Mouse (Mus musculus): ENCODE measurements around the gene Slc5a4b.
"Not testable (repeated sequence)": the region's sequence is repeated elsewhere in the genome, so short reads cannot be mapped to it uniquely, and the experiment has no call there.

The Slc5a4b gene

GRCm38 (mm10) chr10:76110861-76111260 lies at the start of gene Slc5a4b:
Gene Slc5a4b, minus strand, starts transcription at chr10:76110961.
- no peak for DNase-seq (ENCODE audit: low read depth, low spot score)

DNA sequence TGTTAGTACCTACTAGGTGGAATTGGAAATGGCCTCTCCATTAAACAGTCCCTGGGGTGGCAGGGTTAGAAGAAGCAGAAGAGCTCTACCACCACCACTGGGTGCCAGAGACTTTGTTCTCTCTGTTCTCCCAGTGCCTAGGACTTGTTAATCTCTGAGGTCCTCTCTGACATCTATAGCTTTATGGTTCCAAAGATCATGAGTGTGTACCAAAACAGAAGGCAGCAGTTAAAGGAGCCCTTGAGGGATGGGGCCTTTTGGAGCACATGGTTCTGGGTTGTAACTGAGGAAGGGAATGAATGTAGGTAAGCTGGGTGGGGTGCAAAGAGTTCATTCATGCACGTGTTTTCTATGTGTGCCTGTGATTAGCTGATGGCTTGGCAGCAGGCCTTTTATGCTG lies 47.2 kb upstream of the Slc5a4b start:
- DNase-seq (ENCODE audit: low read depth, low spot score), result no peak

DNA sequence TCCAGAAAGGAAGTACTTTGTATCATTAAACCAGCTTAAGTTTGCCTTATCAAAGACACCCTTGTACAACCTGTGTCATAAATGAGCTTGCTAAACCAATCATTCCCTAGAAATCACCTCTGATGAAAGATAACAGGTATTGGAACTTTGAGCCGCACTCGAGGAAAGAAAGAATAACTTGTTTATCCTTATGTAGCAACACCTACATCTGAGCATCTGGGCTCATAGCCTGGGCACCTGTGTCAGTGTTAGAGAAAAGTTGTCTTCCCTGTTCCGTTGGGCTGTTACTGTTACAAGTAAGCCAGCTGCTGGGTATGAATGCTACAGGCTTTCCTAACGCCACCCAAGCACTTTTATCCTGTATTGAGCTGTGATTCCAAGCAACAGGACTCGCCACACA lies 46.8 kb upstream of the Slc5a4b start:
- DNase-seq (ENCODE audit: low read depth, low spot score), result no peak

DNA sequence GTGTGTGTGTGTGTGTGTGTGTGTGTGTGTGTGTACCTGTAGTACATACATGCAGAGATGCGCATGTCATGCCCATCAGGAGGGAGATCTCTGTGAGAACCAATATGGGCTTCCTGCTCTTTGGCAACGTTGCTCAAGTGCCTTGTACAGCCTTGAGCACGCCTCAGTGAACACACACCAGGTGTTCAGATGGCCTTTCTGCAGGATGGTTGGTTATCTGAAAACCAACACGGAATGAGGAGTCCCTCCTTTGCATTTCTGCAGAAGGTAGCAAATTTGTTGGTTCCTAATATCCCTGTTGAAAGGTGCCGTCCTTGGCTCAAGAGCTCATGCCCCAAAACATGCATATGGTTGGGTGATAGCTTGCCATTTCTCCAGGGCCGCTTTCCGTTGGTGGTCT lies 45.1 kb upstream of the Slc5a4b start:
- no peak for DNase-seq (ENCODE audit: low read depth, low spot score)

- DNase-seq (ENCODE audit: low read depth, low spot score), result no peak
Measured at GRCm38 (mm10) chr10:76147278-76147677, 36.5 kb upstream of the Slc5a4b start, which contains the start of gene Slc5a4a. Gene Slc5a4a, plus strand, starts transcription at chr10:76147451.

DNA sequence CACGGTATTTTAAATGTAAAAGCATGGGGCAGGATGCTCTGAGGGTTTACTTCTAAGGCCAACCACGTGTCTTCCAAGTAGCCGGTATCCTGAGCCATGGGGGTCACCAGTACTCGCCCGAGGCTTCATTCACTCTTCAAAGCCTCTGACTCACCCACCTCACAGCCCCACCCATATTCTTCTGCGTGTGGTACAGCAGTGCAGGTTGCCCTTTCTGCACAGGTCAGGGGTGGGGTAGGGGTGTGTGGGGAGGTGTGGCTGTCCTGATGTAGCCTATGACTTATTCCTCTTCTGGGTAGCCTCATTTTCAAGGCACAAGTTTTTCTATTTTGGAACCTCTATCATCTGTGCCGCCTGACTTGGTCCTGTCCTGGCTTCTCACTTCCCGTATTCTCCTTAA lies 36.1 kb upstream of the Slc5a4b start:
- no peak for DNase-seq (ENCODE audit: low read depth, low spot score)

GRCm38 (mm10) chr10:76136318-76136717 lies 25.6 kb upstream of the Slc5a4b start:
- no peak for DNase-seq (ENCODE audit: low read depth, low spot score)

GRCm38 (mm10) chr10:76132506-76132905 lies 21.7 kb upstream of the Slc5a4b start:
- no peak for DNase-seq (ENCODE audit: low read depth, low spot score)

- DNase-seq (ENCODE audit: low read depth, low spot score), result no peak
Measured at GRCm38 (mm10) chr10:76121495-76121894, 10.7 kb upstream of the Slc5a4b start.

DNA sequence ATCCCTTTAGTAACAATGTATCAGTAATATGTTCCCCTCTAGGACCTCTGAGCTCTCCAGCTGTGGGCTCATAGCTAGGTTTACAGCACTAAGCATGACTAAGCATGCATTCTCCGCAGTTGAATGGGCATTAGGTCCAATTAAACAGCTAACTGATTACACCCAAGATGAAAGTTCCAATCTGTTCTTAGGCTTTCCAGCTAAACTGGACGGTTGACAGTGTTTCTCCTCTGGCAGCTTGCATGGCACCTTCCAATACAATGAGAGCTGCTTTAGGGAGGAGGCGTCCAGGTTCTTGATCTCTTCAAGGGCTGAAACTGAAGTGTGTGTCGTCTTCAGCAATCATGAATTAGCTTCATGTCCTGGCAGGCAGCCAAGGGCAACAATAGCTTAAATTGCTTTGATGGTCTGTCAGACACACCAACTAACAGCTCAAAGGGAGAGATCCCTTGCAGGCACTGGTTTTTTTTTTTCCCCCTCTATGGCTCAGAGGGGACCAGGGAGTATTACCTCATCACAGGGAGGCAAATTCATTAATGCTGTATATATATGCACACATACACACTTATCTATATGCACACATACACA lies 9.5 kb upstream of the Slc5a4b start:
- DNase-seq (ENCODE audit: low read depth, low spot score), result no peak

DNA sequence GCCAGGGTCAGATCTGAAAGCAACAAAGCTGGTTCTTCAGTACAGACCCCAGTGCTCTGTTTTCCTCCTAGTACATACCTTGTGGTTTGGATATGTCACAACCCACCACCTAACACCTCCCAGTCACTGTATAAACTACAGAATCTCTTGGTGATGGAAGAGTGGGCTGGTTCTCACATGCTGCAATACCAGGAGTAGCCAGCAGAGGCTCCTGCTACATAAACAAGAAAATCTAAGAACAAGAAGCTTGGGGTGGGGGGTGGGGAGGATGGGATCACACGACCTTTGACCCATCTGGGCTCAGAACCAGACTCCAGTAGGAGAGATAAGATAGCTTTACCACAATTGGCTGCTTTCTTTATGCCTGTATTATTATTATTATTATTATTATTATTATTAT lies 8.0 kb upstream of the Slc5a4b start:
- peak; percentile 43 for DNase-seq (ENCODE audit: low read depth, low spot score)

DNA sequence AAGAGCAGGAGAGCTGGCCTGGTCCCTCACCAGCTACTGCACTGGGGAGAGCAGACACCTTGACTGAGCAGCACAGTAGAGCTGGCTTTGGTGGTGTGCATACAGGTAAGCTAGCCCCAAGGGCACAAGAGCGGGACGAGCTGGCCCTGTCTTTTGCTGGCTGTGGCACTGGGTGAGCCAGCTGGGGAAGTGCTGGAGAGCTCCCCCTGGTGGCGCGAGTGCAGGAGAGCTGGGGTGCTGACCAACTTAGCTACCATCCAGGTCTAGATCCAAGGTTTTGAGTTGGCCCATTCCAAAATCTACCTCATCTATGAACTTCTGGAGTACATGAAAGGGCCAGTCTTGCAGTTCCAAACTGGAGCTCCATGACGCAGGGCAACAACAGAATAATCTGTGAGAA lies 7.2 kb upstream of the Slc5a4b start:
- peak; percentile 50 for DNase-seq (ENCODE audit: low read depth, low spot score)

DNA sequence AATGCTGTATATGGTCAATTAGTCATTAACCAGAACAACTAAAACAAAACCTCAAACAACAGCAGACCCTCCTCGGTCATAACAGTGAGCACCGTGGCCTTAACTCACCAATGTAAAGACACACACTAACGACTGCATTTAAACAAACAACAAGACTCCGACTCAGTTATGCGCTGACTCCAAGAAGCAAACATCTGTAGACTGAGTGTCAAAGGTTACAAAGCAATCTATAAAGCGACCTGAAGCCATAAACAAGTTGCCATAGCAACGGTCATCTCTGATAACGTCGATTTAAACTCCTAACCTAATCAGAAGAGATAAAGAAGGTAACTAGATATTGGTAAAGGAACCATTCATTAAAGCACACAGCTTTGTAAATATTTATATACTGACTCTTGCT lies 13.4 kb downstream of the Slc5a4b start:
- DNase-seq (ENCODE audit: low read depth, low spot score), result no peak

- peak; percentile 22 for DNase-seq (ENCODE audit: low read depth, low spot score)
Measured at GRCm38 (mm10) chr10:76096580-76096979, 14.2 kb downstream of the Slc5a4b start.

- not testable (repeated sequence) for DNase-seq (ENCODE audit: low read depth, low spot score)
Measured at GRCm38 (mm10) chr10:76077008-76077407, 33.8 kb downstream of the Slc5a4b start.

- not testable (repeated sequence) for DNase-seq (ENCODE audit: low read depth, low spot score)
Measured at GRCm38 (mm10) chr10:76072080-76072479, 38.7 kb downstream of the Slc5a4b start.

GRCm38 (mm10) chr10:76067674-76068613 lies 42.8 kb downstream of the Slc5a4b start:
- DNase-seq (ENCODE audit: low read depth, low spot score), result peak; percentile 64

- DNase-seq (ENCODE audit: low read depth, low spot score), result no peak
Measured at GRCm38 (mm10) chr10:76062439-76062838, 48.3 kb downstream of the Slc5a4b start.

GRCm38 (mm10) chr10:76051860-76052259 lies 58.9 kb downstream of the Slc5a4b start:
- DNase-seq (ENCODE audit: low read depth, low spot score), result no peak

- DNase-seq (ENCODE audit: low read depth, low spot score), result no peak
Measured at GRCm38 (mm10) chr10:76048967-76049366, 61.8 kb downstream of the Slc5a4b start.

DNA sequence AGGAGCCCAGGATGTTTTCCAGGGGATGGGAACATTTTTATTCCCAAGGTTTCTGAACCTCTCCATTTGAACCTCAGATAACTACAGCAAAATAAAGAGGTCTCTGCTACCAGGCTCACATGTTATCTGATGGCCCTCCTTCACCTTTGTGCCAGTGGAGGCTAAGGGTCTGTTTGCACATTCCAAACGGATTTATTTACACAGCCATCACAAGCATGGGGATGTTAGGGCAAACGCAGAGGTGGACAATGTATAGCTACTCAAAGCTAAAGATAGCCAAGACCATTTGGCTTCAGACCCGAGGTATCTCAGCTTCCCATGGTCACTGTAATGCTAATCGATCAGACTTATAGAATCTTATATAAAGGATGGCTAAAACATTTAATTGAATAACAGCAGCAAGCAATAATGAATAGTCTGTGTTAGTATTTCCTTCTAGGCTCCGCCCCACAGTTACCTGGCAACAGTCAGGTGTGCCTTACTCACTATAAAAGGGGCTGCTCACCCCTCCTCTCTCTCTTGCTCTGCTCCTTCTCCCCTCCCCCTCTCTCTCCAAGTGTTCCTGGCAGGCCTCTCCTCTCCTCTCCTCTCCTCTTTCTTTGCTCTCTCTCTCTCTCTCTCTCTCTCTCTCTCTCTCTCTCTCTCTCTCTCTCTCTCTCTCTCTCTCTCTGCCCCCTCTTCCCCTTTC lies 63.4 kb downstream of the Slc5a4b start:
- no peak for DNase-seq (ENCODE audit: low read depth, low spot score)

GRCm38 (mm10) chr10:76046754-76047153 lies 64.0 kb downstream of the Slc5a4b start:
- no peak for DNase-seq (ENCODE audit: low read depth, low spot score)

All from WW6 (cell line).